Mouse (Mus musculus) heart, embryonic 13.5 days (tissue): Measurements from ENCODE around the gene Erbb4. TPM values are rescaled to one million over a fixed set of nuclear protein-coding genes. Genes with fewer than 3 reads are reported as not detected.

Experiments used
- ATAC-seq: fragments of 200-750 bp; cut with Nextera tagmentation; 2 replicates; pipeline ENCODE4 v1.8.0; 2017; ENCODE audit warnings: moderate TSS enrichment; ENCODE audit not compliant: insufficient number of reproducible peaks, low FRiP score, low TSS enrichment; ENCODE audit errors: extremely low read depth
- H3K27ac ChIP-seq: fragments of 300-500 bp; sonication (generic); replicated peaks from 2 replicates; pipeline ENCODE4 v1.5.1; 2015; ENCODE audit warnings: moderate library complexity, mild to moderate bottlenecking, inconsistent platforms
- H3K27me3 ChIP-seq: fragments of 300-500 bp; sonication (generic); replicated peaks from 2 replicates; pipeline ENCODE4 v1.6.1; 2015; ENCODE audit warnings: mild to moderate bottlenecking, inconsistent platforms
- H3K36me3 ChIP-seq: fragments of 300-500 bp; sonication (generic); 2 replicates; pipeline ENCODE4 v1.6.1; 2015; ENCODE audit warnings: mild to moderate bottlenecking, inconsistent platforms
- H3K4me1 ChIP-seq: fragments of 300-500 bp; sonication (generic); 2 replicates; pipeline ENCODE4 v1.6.1; 2015; ENCODE audit warnings: inconsistent platforms
- H3K4me2 ChIP-seq: fragments of 300-500 bp; sonication (generic); 2 replicates; pipeline ENCODE4 v1.6.1; 2015; ENCODE audit warnings: inconsistent platforms, mild to moderate bottlenecking, moderate library complexity
- H3K4me3 ChIP-seq: fragments of 300-500 bp; sonication (generic); 2 replicates; pipeline ENCODE4 v1.5.1; 2015; ENCODE audit warnings: moderate library complexity, mild to moderate bottlenecking, inconsistent platforms
- H3K9ac ChIP-seq: fragments of 300-500 bp; sonication (generic); 2 replicates; pipeline ENCODE4 v1.6.1; 2015; ENCODE audit warnings: inconsistent platforms, mild to moderate bottlenecking, moderate library complexity
- H3K9me3 ChIP-seq: fragments of 300-500 bp; sonication (generic); 2 replicates; pipeline ENCODE4 v1.6.1; 2016; ENCODE audit warnings: inconsistent platforms
- WGBS: fragments of 180-500 bp; shearing (Covaris S2); methylation state at CpG from one replicate; pipeline ENCODE4 v1.1.7; 2015; ENCODE audit warnings: mixed read lengths; 5-methylcytosine and 5-hydroxymethylcytosine counted together
- polyA plus RNA-seq: library from polyadenylated mRNA; unstranded; fragments of >200 nt; fragmentation: Nextera tagmentation; extraction: Ambion mirVana; gene quantifications from 2 replicates; pipeline ENCODE4 v1.2.1, GENCODE M21; 2015

Gene Erbb4
- polyA plus RNA-seq, 1 experiment from 2014 or later, result 6.2 TPM

DNA sequence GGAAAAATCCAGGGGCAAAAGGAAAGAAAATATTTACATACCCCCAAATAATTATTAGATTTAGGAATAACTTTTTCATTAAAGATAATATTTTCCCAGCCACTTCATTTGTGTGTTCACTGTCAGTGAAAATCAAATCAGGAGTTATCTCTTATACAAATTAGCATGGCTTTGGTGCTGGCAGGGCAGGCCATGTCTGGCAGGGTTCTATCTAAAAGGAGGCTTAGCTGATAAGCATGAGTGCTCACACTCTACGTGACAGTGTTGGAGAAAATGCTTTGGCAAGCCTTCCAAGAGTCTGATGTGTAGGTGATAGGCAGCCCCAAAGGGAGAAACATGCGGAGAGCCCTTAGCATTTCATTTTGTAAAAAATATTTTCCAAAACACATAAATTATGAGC lies 164.7 kb downstream of the Erbb4 start:
- 10% methylated on average over 2 of the region's 2 CpGs for WGBS
- H3K4me1 ChIP-seq, result peaks cover 21% of the 10 kb centered on the region
- H3K9me3 ChIP-seq, result no peaks in the 10 kb centered on the region
- no peak overlapping the region for H3K27ac ChIP-seq
- no peak overlapping the region for H3K4me3 ChIP-seq
- no peak overlapping the region for H3K9ac ChIP-seq
- H3K4me2 ChIP-seq, result 0 out of 2 replicates have a peak overlapping the region, but pooled peaks have one; percentile 24
- no peak for ATAC-seq
- no peaks in the 10 kb centered on the region for H3K36me3 ChIP-seq
- H3K27me3 ChIP-seq, result no peaks in the 10 kb centered on the region

DNA sequence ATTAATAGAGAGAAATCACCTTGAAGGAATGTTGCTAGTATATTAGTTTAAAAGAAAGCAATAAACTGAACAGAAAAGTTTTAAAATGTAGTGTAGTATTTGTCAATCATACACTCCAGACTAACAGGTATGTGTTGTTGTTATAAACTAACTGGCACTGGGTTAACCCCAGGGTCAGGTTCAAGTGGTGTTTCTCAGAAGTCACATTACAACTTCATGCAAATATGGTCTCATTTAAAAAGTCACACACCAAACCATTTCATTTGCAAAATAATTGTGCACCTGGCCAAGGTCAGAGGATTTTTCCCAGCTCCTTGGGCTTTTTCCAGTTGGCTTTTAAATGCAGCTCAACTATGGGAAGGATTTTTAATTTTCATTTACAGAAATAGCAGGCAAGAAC lies 173.1 kb downstream of the Erbb4 start:
- Histone ChIP-seq H3K4me1 (peaks cover 27% of the 10 kb centered on the region), H3K36me3 (no peaks in the 10 kb centered on the region), H3K27ac (no peak overlapping the region), H3K9ac (no peak overlapping the region), H3K9me3 (no peaks in the 10 kb centered on the region), H3K4me3 (no peak overlapping the region), H3K4me2 (no peak overlapping the region), H3K27me3 (no peaks in the 10 kb centered on the region)
- ATAC-seq, result no peak

DNA sequence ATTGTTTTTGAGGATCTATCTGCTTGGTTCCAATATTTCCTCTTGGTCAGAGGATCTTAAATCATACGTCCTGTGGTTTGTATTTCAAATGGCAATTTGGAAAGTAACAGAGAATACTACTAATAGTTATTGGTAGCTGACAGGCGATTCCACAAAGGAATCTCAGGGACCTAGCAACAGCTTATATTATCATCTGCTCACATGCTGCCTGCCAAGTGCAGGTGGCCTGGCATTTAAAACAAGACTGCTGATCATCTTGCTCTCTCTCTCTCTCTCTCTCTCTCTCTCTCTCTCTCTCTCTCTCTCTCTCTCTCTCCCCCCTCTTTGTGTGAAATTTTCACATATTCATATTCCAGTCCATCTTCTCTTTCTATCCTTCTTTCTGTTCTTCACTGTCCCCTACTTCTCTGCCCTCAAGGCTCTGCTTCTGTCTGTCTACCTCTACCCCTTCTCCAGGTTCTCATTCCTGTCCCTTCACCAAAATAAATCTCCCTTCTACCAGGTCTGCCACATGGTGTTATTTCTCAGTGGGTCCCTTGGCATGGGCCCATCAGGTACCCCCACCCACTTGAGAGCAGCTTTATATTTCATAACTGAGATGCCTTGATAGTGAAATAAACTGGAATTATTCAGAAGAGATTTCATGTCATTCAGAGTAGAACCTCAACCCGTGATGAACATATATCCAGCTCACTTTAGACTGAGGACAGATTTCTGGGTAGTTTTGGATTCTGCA lies 174.4 kb downstream of the Erbb4 start:
- peak overlapping the region; percentile 48; the same call in 1 of the 2 replicates for H3K27ac ChIP-seq
- no peaks in the 10 kb centered on the region for H3K9me3 ChIP-seq
- WGBS, result 55% methylated on average over 3 of the region's 3 CpGs
- H3K4me1 ChIP-seq, result peaks cover 33% of the 10 kb centered on the region
- no peak overlapping the region for H3K4me2 ChIP-seq
- no peaks in the 10 kb centered on the region for H3K36me3 ChIP-seq
- no peak overlapping the region for H3K9ac ChIP-seq
- ATAC-seq, result no peak
- H3K4me3 ChIP-seq, result no peak overlapping the region
- H3K27me3 ChIP-seq, result no peaks in the 10 kb centered on the region

DNA sequence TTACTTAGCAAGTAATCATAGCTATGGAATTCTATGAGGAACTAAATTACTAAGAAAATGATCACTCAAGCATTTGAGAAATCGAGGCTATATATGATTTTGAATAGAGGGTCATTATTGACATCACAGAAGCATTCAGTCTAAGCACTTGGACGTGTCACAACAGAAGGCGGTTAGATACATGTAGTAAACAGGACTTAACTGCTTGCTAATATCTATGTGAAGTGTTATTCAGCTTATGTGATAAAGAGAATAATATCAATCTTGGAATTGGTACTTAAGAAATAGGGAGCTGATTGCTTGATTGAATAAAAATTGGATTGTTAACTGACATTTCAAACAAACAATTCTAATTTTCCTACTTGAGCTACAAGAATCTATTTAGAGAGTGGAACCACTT lies 190.0 kb downstream of the Erbb4 start:
- Histone ChIP-seq H3K27ac (no peak overlapping the region), H3K4me2 (no peak overlapping the region), H3K4me3 (no peak overlapping the region), H3K9me3 (no peaks in the 10 kb centered on the region), H3K36me3 (no peaks in the 10 kb centered on the region), H3K9ac (no peak overlapping the region), H3K4me1 (no peaks in the 10 kb centered on the region), H3K27me3 (no peaks in the 10 kb centered on the region)
- ATAC-seq, result no peak
- WGBS, result 72% methylated on average over 3 of the region's 3 CpGs

DNA sequence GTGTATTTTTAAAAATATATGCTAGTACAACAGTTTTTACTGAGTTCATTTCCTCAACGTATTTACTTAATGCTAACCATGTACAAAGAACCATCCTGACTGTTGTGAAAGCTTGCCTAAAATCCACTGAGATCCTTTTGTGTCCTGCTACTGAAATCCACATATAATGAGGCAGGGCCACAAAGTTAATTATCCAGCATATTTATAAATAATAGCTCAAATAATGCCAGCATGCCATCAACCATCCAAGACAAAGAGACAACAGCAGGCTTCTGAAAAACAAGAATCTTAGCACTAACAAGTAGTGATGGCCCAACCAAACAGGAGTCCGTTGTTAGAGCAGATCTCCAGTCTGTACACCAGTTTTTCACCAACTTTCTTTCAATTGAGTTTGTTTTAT lies 215.8 kb downstream of the Erbb4 start:
- Histone ChIP-seq H3K9ac (no peak overlapping the region), H3K4me2 (no peak overlapping the region), H3K4me1 (no peaks in the 10 kb centered on the region), H3K9me3 (no peaks in the 10 kb centered on the region), H3K27ac (no peak overlapping the region), H3K4me3 (no peak overlapping the region), H3K36me3 (no peaks in the 10 kb centered on the region), H3K27me3 (no peaks in the 10 kb centered on the region)
- 76% methylated on average over 2 of the region's 2 CpGs for WGBS
- ATAC-seq, result no peak

DNA sequence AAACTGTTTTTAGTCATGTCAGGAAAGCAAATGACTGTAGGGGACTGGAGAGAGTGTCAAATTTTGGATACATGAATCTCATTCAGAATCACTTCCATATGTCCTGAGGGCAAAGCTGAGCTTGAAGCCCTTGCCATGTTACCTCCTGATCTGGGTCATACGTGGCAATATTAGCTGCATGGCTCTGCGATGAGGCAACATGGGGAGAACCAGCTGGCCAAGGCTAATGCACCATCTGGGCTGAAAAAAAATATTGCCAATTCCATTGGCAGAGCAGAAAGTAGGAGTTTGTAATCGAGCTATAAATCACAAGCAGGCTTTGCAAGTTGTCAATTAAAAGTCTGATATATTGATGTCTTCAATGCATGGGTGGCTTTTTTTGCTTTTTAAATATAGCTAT lies 221.0 kb downstream of the Erbb4 start:
- no peak for ATAC-seq
- 78% methylated on average over 3 of the region's 3 CpGs for WGBS

DNA sequence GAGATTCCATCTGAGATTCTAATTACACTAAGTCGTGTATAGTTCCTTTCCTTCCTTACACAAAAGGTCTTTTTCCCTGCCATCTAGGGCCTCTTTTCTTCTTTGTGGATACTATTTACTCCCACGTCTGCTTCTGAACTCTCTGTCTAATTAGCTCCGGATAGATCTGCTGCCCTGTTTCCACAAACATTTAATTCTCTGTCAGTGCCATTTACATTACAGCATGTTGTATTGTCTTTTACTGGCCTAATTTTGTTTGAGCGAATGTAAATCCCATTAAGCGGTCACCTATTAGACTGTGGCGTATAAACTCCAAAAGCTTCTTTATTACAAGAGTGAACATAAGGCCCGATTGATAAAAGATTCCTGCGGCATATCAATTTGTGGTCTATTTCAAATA lies 232.9 kb downstream of the Erbb4 start:
- Histone ChIP-seq H3K27me3 (no peaks in the 10 kb centered on the region), H3K9me3 (no peaks in the 10 kb centered on the region), H3K4me3 (no peak overlapping the region), H3K36me3 (no peaks in the 10 kb centered on the region), H3K4me1 (no peaks in the 10 kb centered on the region), H3K9ac (no peak overlapping the region), H3K27ac (no peak overlapping the region), H3K4me2 (no peak overlapping the region)
- WGBS, result 79% methylated on average over 8 of the region's 8 CpGs
- no peak for ATAC-seq

More for the DNA sequence above, 221.0 kb downstream of the Erbb4 start:
- Histone ChIP-seq H3K4me1 (no peaks in the 10 kb centered on the region), H3K9ac (no peak overlapping the region), H3K36me3 (no peaks in the 10 kb centered on the region), H3K9me3 (no peaks in the 10 kb centered on the region), H3K4me3 (no peak overlapping the region), H3K27me3 (no peaks in the 10 kb centered on the region), H3K27ac (no peak overlapping the region), H3K4me2 (no peak overlapping the region)

DNA sequence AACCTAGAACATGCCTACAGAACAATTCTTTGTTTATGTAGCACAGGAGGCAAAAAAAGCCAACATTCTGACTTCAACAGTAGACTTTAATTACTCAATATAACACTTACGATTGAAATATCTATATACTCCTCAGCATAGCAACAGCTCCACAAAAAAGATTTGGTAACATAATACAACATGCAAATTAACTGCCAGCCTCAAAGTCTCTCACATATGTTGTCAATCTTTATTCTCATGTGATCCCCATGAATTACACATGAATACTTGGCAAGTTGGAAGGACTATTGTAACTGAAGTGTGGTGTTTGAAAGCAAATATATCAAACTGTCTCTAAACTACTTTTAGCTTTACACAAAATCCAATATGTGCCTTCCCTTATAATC lies 234.2 kb downstream of the Erbb4 start:
- Histone ChIP-seq H3K9me3 (no peaks in the 10 kb centered on the region), H3K36me3 (no peaks in the 10 kb centered on the region), H3K4me3 (no peak overlapping the region), H3K9ac (no peak overlapping the region), H3K4me2 (no peak overlapping the region), H3K27me3 (no peaks in the 10 kb centered on the region), H3K4me1 (no peaks in the 10 kb centered on the region), H3K27ac (no peak overlapping the region)
- no peak for ATAC-seq
- WGBS, result 82% methylated on average over 1 of the region's 1 CpGs

DNA sequence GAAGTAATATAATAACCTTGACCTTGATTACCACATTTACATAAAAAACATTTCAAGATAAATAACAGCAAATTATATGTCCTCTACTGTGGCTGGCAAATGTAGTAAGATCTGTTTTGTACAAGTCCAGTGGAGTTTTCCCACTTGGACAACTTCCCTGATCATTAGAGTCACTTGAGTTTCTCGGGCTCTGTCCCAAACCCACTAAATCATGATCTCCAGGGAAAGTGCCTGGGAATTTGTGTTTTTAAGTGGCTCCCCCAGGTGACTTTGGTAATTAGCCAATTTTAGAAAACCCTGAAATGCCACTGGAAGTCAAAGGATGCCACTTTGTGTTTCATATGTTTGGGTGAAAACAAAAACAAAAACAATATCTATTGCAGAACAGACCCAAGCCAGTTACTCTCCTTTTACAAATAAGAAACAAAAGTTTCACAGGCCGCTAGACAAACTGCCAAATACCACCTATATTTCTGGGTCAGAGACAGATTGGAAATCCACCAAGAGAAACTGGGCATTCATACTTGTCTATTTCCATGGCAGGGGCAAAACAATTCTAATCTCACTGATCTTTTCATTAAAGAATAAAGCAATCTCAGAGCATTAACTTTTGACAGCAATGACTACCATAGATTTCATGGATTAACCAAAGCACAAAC lies 234.8 kb downstream of the Erbb4 start:
- Histone ChIP-seq H3K27me3 (no peaks in the 10 kb centered on the region), H3K9ac (no peak overlapping the region), H3K27ac (no peak overlapping the region), H3K36me3 (no peaks in the 10 kb centered on the region), H3K4me2 (no peak overlapping the region), H3K9me3 (no peaks in the 10 kb centered on the region), H3K4me3 (no peak overlapping the region), H3K4me1 (no peaks in the 10 kb centered on the region)
- no peak for ATAC-seq
- 65% methylated on average over 2 of the region's 2 CpGs for WGBS

DNA sequence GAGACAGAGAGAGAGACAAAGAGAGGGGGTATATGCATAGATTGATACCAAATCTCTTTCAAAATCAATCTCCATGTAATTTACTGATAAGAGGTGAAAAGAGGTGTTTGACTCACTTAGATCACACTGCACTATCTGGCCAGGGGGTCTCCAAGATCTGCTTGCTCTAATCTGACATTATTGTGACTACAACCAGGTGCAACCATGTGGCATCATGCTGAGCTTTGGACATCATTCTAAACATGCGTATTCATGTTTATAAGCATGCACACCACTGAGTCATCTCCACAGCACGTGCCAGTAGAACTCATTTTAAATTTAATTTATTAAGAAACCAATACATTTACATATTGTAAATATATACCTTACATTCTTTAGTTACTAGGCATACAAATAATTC lies 247.5 kb downstream of the Erbb4 start:
- H3K27me3 ChIP-seq, result no peaks in the 10 kb centered on the region
- H3K9me3 ChIP-seq, result no peaks in the 10 kb centered on the region
- ATAC-seq, result no peak
- WGBS, result 80% methylated on average over 2 of the region's 2 CpGs
- H3K4me1 ChIP-seq, result peaks cover 4% of the 10 kb centered on the region
- no peak overlapping the region for H3K4me3 ChIP-seq
- H3K9ac ChIP-seq, result no peak overlapping the region
- no peak overlapping the region for H3K4me2 ChIP-seq
- H3K27ac ChIP-seq, result no peak overlapping the region
- H3K36me3 ChIP-seq, result no peaks in the 10 kb centered on the region

DNA sequence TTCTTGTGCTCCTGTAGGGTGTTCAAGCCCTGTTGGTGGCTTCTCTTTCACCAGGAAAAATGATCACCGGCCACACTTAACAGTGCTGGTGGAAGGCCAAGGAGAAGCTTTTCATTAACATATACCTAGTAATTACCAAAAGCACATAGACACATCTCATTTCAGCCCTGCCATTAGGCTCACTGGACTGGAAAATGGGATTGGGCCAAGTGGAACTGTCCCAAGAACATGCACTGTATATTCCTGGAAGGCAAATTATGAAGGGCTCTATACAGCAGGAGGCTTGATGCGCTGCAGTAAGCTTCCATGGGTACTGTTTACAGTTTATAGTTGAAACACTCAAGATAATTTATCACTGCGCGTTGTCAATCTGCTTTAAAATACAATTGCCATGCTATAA lies 248.4 kb downstream of the Erbb4 start:
- Histone ChIP-seq H3K4me3 (no peak overlapping the region), H3K4me2 (no peak overlapping the region), H3K27ac (no peak overlapping the region), H3K4me1 (peaks cover 3% of the 10 kb centered on the region), H3K27me3 (no peaks in the 10 kb centered on the region), H3K36me3 (no peaks in the 10 kb centered on the region), H3K9me3 (no peaks in the 10 kb centered on the region), H3K9ac (no peak overlapping the region)
- ATAC-seq, result no peak
- 91% methylated on average over 4 of the region's 4 CpGs for WGBS

DNA sequence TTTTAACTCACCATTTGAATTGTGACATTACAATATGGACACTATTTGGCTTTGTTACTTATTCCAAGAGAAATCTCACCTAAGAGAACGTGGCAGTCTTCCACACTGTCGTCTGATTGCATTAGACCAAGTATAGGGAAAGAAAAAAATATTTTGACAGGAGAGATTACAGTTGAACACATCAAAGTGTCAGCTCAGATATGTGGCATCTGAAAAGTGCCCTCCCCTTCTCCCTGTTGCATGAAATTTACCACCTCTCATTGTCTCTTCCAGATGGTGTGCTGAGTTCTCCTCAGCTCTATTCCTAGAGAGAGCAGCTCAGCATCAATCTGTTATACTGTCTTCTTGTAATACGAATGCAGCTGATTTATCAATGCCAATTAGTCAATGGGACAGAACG lies 268.5 kb downstream of the Erbb4 start:
- Histone ChIP-seq H3K27me3 (no peaks in the 10 kb centered on the region), H3K4me1 (no peaks in the 10 kb centered on the region), H3K4me3 (no peak overlapping the region), H3K27ac (no peak overlapping the region), H3K9me3 (no peaks in the 10 kb centered on the region), H3K4me2 (no peak overlapping the region), H3K9ac (no peak overlapping the region), H3K36me3 (no peaks in the 10 kb centered on the region)
- 56% methylated on average over 4 of the region's 4 CpGs for WGBS
- no peak for ATAC-seq
